13 mouse cellular contexts compared by ENCODE assay signal in genomic region chr16:58521182-58521581, GRCm38 (mm10). TPM values are rescaled to one million over a fixed set of nuclear protein-coding genes. Genes with fewer than 3 reads are reported as not detected.
DNase-seq lines count a peak whose midpoint lies in the region; ATAC-seq and TF ChIP-seq lines count a peak whose summit lies in the region.
"Had no signal": no experiment of that assay in that cellular context is flagged by ENCODE, and none has a peak within 500 bp of the region (broad histone marks: within the 10 kb centered on the region; RNA-seq: fewer than 3 reads in every experiment).

No protein-coding gene starts in this region.

- H3K4me2 ChIP-seq in heart, embryonic 15.5 days: peak overlapping the region; percentile 92
- H3K4me2 ChIP-seq in liver, embryonic 11.5 days: peak overlapping the region; percentile 91
- H3K4me2 ChIP-seq in heart, postnatal 0 days (ENCODE audit: low read depth, low read length): peak overlapping the region; percentile 78; the same call in 1 of the 2 replicates
- peak overlapping the region; percentile 82 for H3K4me2 ChIP-seq in liver, postnatal 0 days (ENCODE audit: low read depth, low read length)

- no peak for DNase-seq in heart, adult 8-10 months (ENCODE audit: low spot score)
- no peak for DNase-seq in liver, embryonic 11.5 days (ENCODE audit: low spot score)
- no peak for DNase-seq in liver
- DNase-seq in heart, postnatal 0 days (ENCODE audit: low spot score): no peak
- no peak for DNase-seq in liver, postnatal 0 days
- no peak for DNase-seq in testis, postnatal 10 days (ENCODE audit: low spot score)
- DNase-seq: cerebellum, adult 9-10 months; spleen, adult 18-20 months; thymus, adult 2 months had no signal

- peak overlapping the region; percentile 94; the same call in 1 of the 2 replicates for H3K4me3 ChIP-seq in heart, embryonic 15.5 days
- H3K4me3 ChIP-seq in liver, embryonic 11.5 days (ENCODE audit: low read depth, low read length): peak overlapping the region; percentile 75
- no peak overlapping the region for H3K4me3 ChIP-seq in heart, postnatal 0 days (ENCODE audit: low read depth, low read length)
- peak overlapping the region; percentile 69 for H3K4me3 ChIP-seq in liver, postnatal 0 days (ENCODE audit: low read depth, low read length)

- ATAC-seq in heart, embryonic 15.5 days (replicated peaks; ENCODE audit: insufficient number of reproducible peaks, insufficient read depth, low FRiP score, low read depth): no peak
- no peak for ATAC-seq in liver, embryonic 11.5 days (replicated peaks; ENCODE audit: low FRiP score)
- ATAC-seq in heart, postnatal 0 days (ENCODE audit: insufficient read depth, low read depth): no peak
- no peak for ATAC-seq in liver, postnatal 0 days
- ATAC-seq in frontal cortex, adult (ENCODE audit: low TSS enrichment): no peak

- WGBS in heart, embryonic 15.5 days: 71% methylated on average over 4 of the region's 4 CpGs
- 47% methylated on average over 4 of the region's 4 CpGs for WGBS in liver, embryonic 11.5 days
- WGBS in heart, postnatal 0 days: 75% methylated on average over 4 of the region's 4 CpGs
- 45% methylated on average over 4 of the region's 4 CpGs for WGBS in liver, postnatal 0 days (ENCODE audit: insufficient replicate concordance)

- H3K36me3 ChIP-seq in heart, embryonic 15.5 days: no peaks in the 10 kb centered on the region
- H3K36me3 ChIP-seq in liver, embryonic 11.5 days (ENCODE audit: control insufficient read depth, insufficient read depth, low read length): no peaks in the 10 kb centered on the region
- no peaks in the 10 kb centered on the region for H3K36me3 ChIP-seq in heart, postnatal 0 days (replicated peaks; ENCODE audit: control insufficient read depth, insufficient read depth, low read length)
- H3K36me3 ChIP-seq in liver, postnatal 0 days (replicated peaks; ENCODE audit: insufficient read depth, low read length): no peaks in the 10 kb centered on the region
- H3K36me3 ChIP-seq: embryonic facial prominence, embryonic 13.5 days; hindbrain, embryonic 10.5 days had no signal

- H3K27me3 ChIP-seq in heart, embryonic 15.5 days: no peaks in the 10 kb centered on the region
- H3K27me3 ChIP-seq in liver, embryonic 11.5 days (replicated peaks; ENCODE audit: control insufficient read depth, insufficient read depth, low read length): no peaks in the 10 kb centered on the region
- H3K27me3 ChIP-seq in heart, postnatal 0 days (ENCODE audit: control insufficient read depth, insufficient read depth, low read length): no peaks in the 10 kb centered on the region
- no peaks in the 10 kb centered on the region for H3K27me3 ChIP-seq in liver, postnatal 0 days (ENCODE audit: insufficient read depth, low read length)
- H3K27me3 ChIP-seq: embryonic facial prominence, embryonic 13.5 days had no signal

- H3K4me1 ChIP-seq in heart, embryonic 15.5 days (replicated peaks): peaks cover 10% of the 10 kb centered on the region
- peaks cover 24% of the 10 kb centered on the region for H3K4me1 ChIP-seq in liver, embryonic 11.5 days (replicated peaks; ENCODE audit: control insufficient read depth, insufficient read depth, low read length)
- peaks cover 14% of the 10 kb centered on the region; the same call in 1 of the 2 replicates for H3K4me1 ChIP-seq in heart, postnatal 0 days (ENCODE audit: control insufficient read depth, insufficient read depth)
- H3K4me1 ChIP-seq in liver, postnatal 0 days (ENCODE audit: insufficient read depth): 0 out of 2 replicates have a peak, but pooled peaks cover 5% of the 10 kb centered on the region

- H3K9ac ChIP-seq in heart, embryonic 15.5 days: no peak overlapping the region
- H3K9ac ChIP-seq in liver, embryonic 11.5 days (ENCODE audit: low read depth, low read length): peak overlapping the region; percentile 54
- H3K9ac ChIP-seq in heart, postnatal 0 days (replicated peaks; ENCODE audit: low read depth, low read length): no peak overlapping the region
- peak overlapping the region; percentile 72 for H3K9ac ChIP-seq in liver, postnatal 0 days (replicated peaks)
- H3K9ac ChIP-seq: embryonic facial prominence, embryonic 13.5 days had no signal

- no peak overlapping the region for H3K27ac ChIP-seq in heart, embryonic 15.5 days
- H3K27ac ChIP-seq in liver, embryonic 11.5 days (ENCODE audit: low read depth, low read length): peak overlapping the region; percentile 85
- no peak overlapping the region for H3K27ac ChIP-seq in heart, postnatal 0 days (ENCODE audit: low read depth)
- H3K27ac ChIP-seq in liver, postnatal 0 days (ENCODE audit: low read depth): peak overlapping the region; percentile 36; the same call in 1 of the 2 replicates
- H3K27ac ChIP-seq: embryonic facial prominence, embryonic 13.5 days; hindbrain, embryonic 10.5 days had no signal

- TF ChIP-seq EP300 in heart, postnatal 0 days (IDR thresholded peaks at IDR 0.05; ENCODE audit: low read depth): no peak
- TF ChIP-seq EP300 in liver, postnatal 0 days (IDR thresholded peaks at IDR 0.05; ENCODE audit: low read depth): no peak

- TF ChIP-seq CTCF in heart, postnatal 0 days (IDR thresholded peaks at IDR 0.05; ENCODE audit: low read depth): no peak
- no peak for TF ChIP-seq CTCF in liver, postnatal 0 days (IDR thresholded peaks at IDR 0.05; ENCODE audit: low read depth)

- H3K9me3 ChIP-seq in heart, embryonic 15.5 days (replicated peaks): no peaks in the 10 kb centered on the region
- H3K9me3 ChIP-seq in liver, embryonic 11.5 days (ENCODE audit: control insufficient read depth, low read length): no peaks in the 10 kb centered on the region
- no peaks in the 10 kb centered on the region for H3K9me3 ChIP-seq in heart, postnatal 0 days (replicated peaks; ENCODE audit: control insufficient read depth, low read length)
- no peaks in the 10 kb centered on the region for H3K9me3 ChIP-seq in liver, postnatal 0 days (ENCODE audit: low read length)

RNA-seq across cellular contexts. Expression of gene St3gal6, which starts 2.9 kb away (rescaled TPM):
- polyA plus RNA-seq in heart, embryonic 15.5 days (2015; fragmentation: Nextera tagmentation; extraction: Ambion mirVana): 16.5 and 17.5 TPM in 2 replicates
- total RNA-seq in heart, adult 8-10 months (2022): 10 to 100 TPM; 38.1 to 49.1 (median 44.8) TPM
- 66.0 and 67.9 TPM in 2 replicates for polyA plus RNA-seq in liver, embryonic 11.5 days (2014; fragmentation: Nextera tagmentation; extraction: Ambion mirVana)
- 7.8 and 7.9 TPM in 2 replicates for total RNA-seq in heart, postnatal 0 days (2014; rRNA removed; ENCODE audit: low replicate concordance)
- 14.7 and 17.2 TPM in 2 replicates for polyA plus RNA-seq in heart, postnatal 0 days (2015; fragmentation: Nextera tagmentation; extraction: Ambion mirVana)
- 11.8 and 16.8 TPM in 2 replicates for polyA plus RNA-seq in liver, postnatal 0 days (2015; fragmentation: Nextera tagmentation; extraction: Ambion mirVana)

Comparison
In these comparisons a context has a peak if more than half of its experiments do, and no peak if none do; other contexts are left out.
1. H3K27ac ChIP-seq: peak in liver, embryonic 11.5 days (single experiment) and liver, postnatal 0 days (single experiment); none in heart, embryonic 15.5 days (single experiment) and heart, postnatal 0 days (single experiment).
2. H3K9ac ChIP-seq: peak in liver, embryonic 11.5 days (single experiment) and liver, postnatal 0 days (single experiment); none in heart, embryonic 15.5 days (single experiment) and heart, postnatal 0 days (single experiment).
3. Peak in every context shown above with its lines, with median percentiles within 50 percentile points of each other: H3K4me2 ChIP-seq.